Mouse (Mus musculus): ENCODE measurements at regions not wholly inside any gene's neighbourhood (a gene's known extent, or its start where the extent isn't known, plus 50 kb on each side); places are given as distances from the start of the nearest gene placed in this dataset.
"Not testable (repeated sequence)": the region's sequence is repeated elsewhere in the genome, so short reads cannot be mapped to it uniquely, and the experiment has no call there.

- DNase-seq: no peak
Observed at GRCm38 (mm10) chr12:45590191-45590590, 515.7 kb upstream of the Stxbp6 start.

- no peak for DNase-seq
Observed at GRCm38 (mm10) chr12:45585763-45586162, 511.3 kb upstream of the Stxbp6 start.

DNA sequence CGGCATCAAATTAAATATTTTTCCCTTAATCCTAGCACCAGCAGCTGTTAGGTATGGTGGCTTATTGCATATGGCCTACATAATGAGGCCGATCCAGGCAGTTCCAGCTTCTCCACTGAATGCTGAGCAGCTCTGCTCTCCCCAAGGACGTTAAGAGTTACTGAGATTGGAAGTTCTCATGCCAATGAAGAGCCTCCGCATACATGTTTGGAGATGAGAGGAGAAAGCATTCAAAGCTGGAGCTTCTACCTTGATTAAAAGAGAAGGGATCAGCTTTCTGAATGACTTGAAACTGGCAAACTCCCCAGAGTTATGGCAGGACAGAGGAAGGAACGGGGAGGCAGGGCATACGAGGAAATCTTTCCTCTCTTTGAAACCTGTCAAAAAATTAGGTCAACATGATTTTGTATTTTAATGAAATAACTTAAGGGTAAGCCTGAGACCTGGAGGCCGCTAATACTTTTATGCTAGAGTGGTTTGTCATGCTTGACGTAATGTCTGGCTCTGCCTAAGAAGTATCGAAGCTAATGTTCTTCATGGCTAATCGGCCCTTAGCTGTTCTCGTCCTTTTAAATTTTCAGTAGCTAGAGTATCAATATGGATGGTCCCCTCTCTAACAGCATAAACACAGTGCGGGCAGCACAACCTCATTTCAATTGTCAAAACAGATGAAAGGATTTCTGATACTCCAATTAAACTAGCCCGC, 489.0 kb upstream of the Stxbp6 start:
- no peak for DNase-seq

DNA sequence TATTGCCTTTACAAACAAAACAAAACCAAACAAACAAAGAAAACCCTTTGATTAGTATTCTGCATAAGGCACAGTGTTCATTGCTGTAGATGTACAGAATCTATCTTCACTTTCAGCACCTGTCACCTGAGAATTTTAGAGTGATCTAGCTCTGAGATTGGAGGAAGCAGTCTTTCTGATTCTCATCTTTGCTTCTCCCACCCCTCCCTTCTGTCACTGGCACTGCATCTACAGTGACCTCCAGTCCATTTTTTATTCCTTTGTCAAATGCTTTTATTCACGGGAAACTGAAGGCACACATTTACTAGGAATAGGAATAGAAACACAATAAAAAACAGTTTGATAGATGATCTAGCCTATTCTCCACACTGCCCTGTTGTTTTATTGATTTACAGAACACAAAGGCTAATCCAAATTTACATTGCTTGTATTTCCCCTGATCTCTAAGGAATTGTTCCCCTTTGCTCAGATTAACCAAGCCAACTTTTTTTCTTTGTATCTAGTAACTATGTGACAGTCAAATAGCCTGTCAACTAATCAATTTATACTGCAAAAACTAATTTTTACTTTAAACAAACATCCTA, 488.2 kb upstream of the Stxbp6 start:
- no peak for DNase-seq

DNA sequence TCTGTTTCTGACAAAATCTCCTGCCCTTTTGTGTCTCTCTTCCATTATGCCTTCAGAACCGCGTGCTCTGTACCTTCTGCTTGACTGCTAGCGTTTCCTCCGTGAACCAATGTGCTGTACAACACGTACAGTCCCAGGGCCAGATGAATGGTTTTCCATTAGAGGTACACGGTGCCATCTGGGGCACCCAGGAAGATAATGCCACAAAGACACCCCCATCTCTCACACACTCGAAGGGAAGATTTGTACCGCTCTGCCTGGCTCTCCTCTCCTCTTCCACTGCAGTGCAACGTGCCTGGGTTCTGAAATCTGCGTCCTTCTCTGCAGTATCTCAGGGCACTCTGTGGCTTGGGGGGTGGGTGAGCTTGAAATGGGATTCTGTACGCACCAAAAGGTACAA, 487.4 kb upstream of the Stxbp6 start:
- no peak for DNase-seq

DNA sequence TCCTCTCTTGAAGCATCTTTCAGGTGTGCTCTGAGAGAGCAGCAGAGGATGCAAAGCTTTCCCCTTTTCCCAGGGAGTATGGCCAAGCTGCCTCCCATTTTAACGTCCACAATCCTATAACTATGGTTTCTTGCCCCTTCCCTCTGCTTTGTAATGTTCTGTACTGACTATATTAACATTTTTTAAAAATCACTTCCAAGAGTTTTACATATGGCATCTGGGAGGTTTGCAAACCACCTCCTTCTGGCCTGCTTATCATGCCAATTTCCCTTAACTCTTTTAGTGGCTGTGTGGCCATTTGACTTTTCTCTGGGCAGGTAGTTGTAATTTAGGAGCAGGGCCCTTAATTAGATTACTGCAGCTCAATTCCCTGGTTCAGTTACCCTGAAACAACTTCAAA, 486.9 kb upstream of the Stxbp6 start:
- peak; percentile 1 for DNase-seq

GRCm38 (mm10) chr12:45549906-45550305, 475.4 kb upstream of the Stxbp6 start:
- DNase-seq: not testable (repeated sequence)

DNA sequence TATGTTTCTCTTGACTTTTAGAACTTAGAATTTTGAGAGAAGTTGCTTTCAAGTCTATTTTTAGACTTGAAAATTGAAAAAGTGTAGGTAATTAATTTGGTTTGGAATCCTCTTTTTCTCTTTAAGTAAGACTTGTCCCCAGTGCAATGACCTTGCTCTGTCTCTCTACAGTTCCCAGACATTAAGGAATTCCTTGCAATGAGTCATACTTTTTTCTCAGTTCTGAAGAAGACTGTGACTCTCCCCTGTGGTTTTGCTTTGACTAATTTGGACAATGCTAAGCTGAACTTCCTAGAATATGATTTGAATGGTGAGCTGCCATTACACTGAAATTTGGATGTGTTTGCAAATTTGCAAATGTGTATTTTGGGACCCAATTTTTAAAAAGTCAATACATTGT, 445.0 kb upstream of the Stxbp6 start:
- DNase-seq: no peak

- no peak for DNase-seq
Observed at GRCm38 (mm10) chr12:45514459-45514858, 439.9 kb upstream of the Stxbp6 start.

DNA sequence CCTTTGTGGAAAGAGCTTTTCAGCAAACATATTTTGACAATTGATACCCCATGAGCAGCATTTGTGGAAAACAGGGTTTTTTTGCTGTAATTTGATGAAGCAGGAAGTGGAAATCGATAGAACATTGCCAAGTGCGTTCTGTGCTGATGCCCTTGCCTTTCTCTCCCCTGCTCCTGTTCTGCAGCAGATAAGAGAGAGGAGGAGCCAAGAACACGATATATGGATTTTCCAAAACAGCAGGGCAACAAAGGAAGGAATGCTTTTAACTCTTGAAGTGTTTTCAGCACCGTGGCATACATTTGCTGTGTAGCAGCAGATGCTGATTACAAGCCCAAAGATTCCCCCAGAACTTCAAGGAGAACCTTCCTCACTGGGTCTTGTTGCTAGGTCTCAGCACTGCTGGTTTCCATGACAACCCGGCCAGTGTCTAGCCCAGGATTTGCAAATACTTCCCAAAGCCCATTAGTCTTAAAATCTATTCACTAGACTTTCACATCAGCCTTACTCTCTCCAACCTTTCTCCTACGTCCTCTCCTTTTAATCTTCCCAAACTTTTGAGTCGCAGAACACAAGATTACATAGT, 433.0 kb upstream of the Stxbp6 start:
- DNase-seq: peak; percentile 8

GRCm38 (mm10) chr12:45499834-45500233, 425.3 kb upstream of the Stxbp6 start:
- DNase-seq: no peak

- DNase-seq: no peak
Observed at GRCm38 (mm10) chr12:45498230-45498629, 423.7 kb upstream of the Stxbp6 start.

DNA sequence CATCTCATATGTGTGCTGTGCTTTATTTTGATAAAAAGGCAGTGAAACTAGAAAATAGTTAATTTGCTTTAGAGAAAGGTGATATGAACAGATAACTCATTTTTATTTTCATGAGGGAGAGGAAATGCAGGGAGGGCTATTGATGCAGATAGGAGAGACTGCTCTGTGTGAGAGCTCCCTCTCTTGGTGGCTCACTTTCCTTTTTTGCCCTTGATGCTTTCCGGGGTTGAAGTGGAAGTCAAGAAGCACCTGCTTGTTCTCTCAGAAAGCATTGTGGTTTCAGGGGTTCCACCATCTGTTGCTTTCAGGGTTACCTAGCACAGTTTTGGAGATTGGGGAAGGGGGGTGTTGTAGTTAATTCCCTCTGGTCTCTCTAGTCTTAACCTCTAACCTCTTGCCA, 414.5 kb upstream of the Stxbp6 start:
- no peak for DNase-seq

DNA sequence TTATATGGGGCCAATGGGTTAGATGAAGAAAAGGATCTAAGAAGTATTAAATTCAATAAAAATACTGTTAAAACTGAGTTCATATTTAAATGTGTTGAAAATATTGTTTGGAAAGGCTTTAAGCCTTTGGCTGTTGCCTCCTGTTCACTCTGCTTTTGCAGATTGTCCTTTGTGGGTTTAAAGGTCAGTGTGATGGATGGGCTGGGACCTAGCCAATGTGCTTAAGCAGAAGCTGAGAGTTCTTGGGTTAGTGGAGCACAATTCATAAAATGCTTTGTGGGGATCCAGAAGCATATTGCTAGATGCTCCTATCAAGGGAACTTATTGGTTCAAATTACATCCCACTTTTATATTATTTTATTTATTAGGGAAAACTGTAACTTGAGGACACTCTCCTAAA, 402.4 kb upstream of the Stxbp6 start:
- DNase-seq: no peak

DNA sequence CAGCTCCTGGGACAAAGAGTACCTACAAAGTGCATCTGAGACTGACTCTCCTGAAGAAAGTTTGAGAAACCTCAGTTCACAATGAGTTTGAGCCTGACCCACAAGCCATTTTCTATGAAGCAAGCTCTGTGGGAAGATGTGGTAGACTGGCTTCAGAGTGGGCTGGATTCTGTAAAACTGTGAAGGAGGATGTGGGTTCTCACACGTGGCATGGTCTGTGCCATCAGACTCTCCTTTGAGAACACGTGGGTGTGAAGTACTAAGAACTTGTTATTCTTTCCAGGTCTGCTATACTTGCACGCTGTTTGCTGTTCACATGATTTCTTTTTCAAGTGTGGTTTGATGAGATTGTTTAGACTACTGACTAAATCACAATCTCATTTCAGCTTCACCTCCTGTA, 393.6 kb upstream of the Stxbp6 start:
- DNase-seq: no peak

- DNase-seq: peak; percentile 80
Observed at GRCm38 (mm10) chr12:45467058-45467457, 392.5 kb upstream of the Stxbp6 start.

DNA sequence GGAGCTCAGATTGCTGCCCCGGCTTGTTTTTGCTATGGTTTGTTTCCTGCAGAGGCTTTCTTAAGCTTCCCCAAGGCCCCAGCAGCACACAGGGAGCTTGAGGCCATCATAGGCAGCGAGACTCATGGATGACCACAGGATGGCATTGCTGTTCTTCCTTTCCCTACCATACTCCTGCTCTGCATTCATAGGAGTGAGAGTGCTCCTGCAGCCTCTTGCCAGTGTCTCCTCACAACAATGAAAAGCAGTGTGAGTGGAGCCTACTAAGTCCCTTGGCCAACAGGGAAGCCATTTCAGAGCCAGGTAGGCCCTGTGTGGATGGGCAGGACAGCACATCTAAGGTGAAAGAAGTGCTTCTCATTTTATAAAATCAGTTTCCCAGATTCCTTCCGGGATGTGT, 391.6 kb upstream of the Stxbp6 start:
- DNase-seq: peak; percentile 57

- DNase-seq: no peak
Observed at GRCm38 (mm10) chr12:45464952-45465351, 390.4 kb upstream of the Stxbp6 start.

- DNase-seq: not testable (repeated sequence)
Observed at GRCm38 (mm10) chr12:45458746-45459145, 384.2 kb upstream of the Stxbp6 start.

- peak; percentile 18 for DNase-seq
Observed at GRCm38 (mm10) chr12:45443512-45444190, 369.1 kb upstream of the Stxbp6 start.

GRCm38 (mm10) chr12:45442474-45442873, 368.0 kb upstream of the Stxbp6 start:
- DNase-seq: no peak

- no peak for DNase-seq
Observed at GRCm38 (mm10) chr12:45439745-45440144, 365.2 kb upstream of the Stxbp6 start.

DNA sequence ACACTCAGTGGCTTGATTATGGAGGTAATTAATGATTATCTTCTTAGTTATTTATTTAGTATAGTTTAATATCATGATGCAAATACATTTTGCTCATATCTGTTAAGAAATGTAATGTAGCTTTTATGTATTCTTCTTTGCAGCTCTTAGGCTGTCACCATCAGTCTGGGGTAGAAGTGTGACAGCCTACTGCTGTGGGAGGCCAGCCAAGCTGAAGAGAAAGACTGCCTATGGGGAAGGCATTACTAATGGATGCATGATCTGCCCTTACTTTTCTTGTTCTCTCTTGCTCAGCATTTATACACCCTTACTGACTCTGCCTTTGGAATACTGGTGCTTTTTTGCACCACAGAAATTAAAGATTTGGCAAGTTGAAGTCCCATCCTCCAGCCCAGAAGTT, 362.8 kb upstream of the Stxbp6 start:
- DNase-seq: no peak

- no peak for DNase-seq
Observed at GRCm38 (mm10) chr12:45399436-45399835, 324.9 kb upstream of the Stxbp6 start.

Data from layer of hippocampus, adult 9-11 months (tissue).